19 mouse cellular contexts compared by ENCODE assay signal in the genomic region with DNA sequence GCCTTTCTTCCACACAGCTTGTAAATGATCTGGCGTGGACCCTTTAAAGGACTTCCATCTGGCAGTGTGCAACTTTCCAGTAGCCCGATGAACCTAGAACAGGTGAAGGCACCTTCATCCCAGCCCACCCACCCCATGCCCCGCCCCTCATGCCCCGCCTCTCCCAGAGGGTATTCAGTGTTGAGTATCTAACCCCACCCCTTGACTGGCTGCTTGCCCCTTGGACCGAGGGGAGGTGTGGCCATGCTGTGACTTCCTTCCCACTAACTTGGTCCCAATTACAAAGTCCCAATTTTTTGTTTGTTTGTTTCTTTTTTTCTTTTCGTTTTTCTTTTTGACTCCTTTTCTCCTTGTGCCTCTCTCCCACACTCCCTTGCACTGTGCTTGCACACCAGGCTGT.
"Had no signal": no experiment of that assay in that cellular context is flagged by ENCODE, and none has a peak within 500 bp of the region (broad histone marks: within the 10 kb centered on the region; RNA-seq: fewer than 3 reads in every experiment).

No protein-coding gene starts in this region.

- H3K4me2 ChIP-seq: limb, embryonic 13.5 days; liver, embryonic 13.5 days; midbrain, embryonic 11.5 days; stomach, embryonic 15.5 days had no signal

- H3K9me3 ChIP-seq: limb, embryonic 13.5 days; liver, embryonic 13.5 days; stomach, embryonic 15.5 days had no signal

- ATAC-seq: inflammation-experienced regulatory T-cells, adult 6 months had no signal

- H3K27me3 ChIP-seq: liver, embryonic 13.5 days; stomach, embryonic 15.5 days had no signal

- H3K4me1 ChIP-seq: limb, embryonic 13.5 days; liver, embryonic 13.5 days; stomach, embryonic 15.5 days had no signal

- H3K9ac ChIP-seq: limb, embryonic 13.5 days; liver, embryonic 13.5 days; stomach, embryonic 15.5 days had no signal

- H3K27ac ChIP-seq: limb, embryonic 13.5 days; liver, embryonic 13.5 days; stomach, embryonic 15.5 days had no signal

- DNase-seq: kidney, adult 18-20 months; kidney, adult 9 months; kidney, postnatal 10 days; kidney, postnatal 36 days; left cerebral cortex, postnatal 4 days; liver; liver, embryonic 13.5 days; lung, adult 2 months; lung, postnatal 14 days; lung, postnatal 4 days; midbrain, embryonic 14.5 days; right cerebral cortex, adult 18-20 months; right cerebral cortex, postnatal 14 days; right cerebral cortex, postnatal 4 days; thymus, postnatal 25 days had no signal

- H3K36me3 ChIP-seq: limb, embryonic 13.5 days; liver, embryonic 13.5 days; stomach, embryonic 15.5 days had no signal

- H3K4me3 ChIP-seq: limb, embryonic 13.5 days; liver, embryonic 13.5 days; stomach, embryonic 15.5 days had no signal
